Mouse (Mus musculus): ENCODE results near the gene Hid1. TPM values are rescaled to one million over a fixed set of nuclear protein-coding genes. Genes with fewer than 3 reads are reported as not detected.

Gene Hid1
- total RNA-seq, 1 experiment: 2.4 TPM

GRCm38 (mm10) chr11:115370368-115370767 lies 2.8 kb upstream of the Hid1 start:
- Histone ChIP-seq H3K27ac (ENCODE audit: insufficient read depth, low read depth, low read length, poor library complexity, severe bottlenecking) (no peak overlapping the region), H3K9me3 (ENCODE audit: control insufficient read depth, insufficient read depth, low read depth, low read length) (no peaks in the 10 kb centered on the region), H3K36me3 (ENCODE audit: control insufficient read depth, insufficient read depth, low read length, poor library complexity, severe bottlenecking) (no peaks in the 10 kb centered on the region), H3K9ac (ENCODE audit: insufficient read depth, low read depth, low read length, poor library complexity, severe bottlenecking) (no peak overlapping the region), H3K4me1 (ENCODE audit: control insufficient read depth in 2 of 2, insufficient read depth in 2 of 2, low read length in 2 of 2, poor library complexity in 1 of 2) (peaks cover 0 to 4% of the 10 kb centered on the region in 2 experiments; a peak in 1 of 4 replicates), H3K4me3 (ENCODE audit: insufficient read depth in 1 of 2, low read depth in 1 of 2, low read length in 2 of 2, poor library complexity in 1 of 2, severe bottlenecking in 1 of 2) (no peak overlapping the region)
- in situ Hi-C loops (cut with MboI; ENCODE audit: low sequenced_read_pairs in 2 of 2, unreplicated experiment in 2 of 2): no loop called here
- DNase-seq (ENCODE audit: low read depth, low spot score): no peak
- TF ChIP-seq CHD2 (IDR thresholded peaks at IDR 0.05; ENCODE audit: low read depth, low read length) (no peak), MAFK (IDR thresholded peaks at IDR 0.05; ENCODE audit: insufficient read depth, low read depth, low read length) (no peak), HCFC1 (IDR thresholded peaks at IDR 0.05; ENCODE audit: borderline replicate concordance, insufficient read depth, low read length) (no peak), ZNF384 (IDR thresholded peaks at IDR 0.05; ENCODE audit: low read depth, low read length) (no peak), ZC3H11A (IDR thresholded peaks at IDR 0.05; ENCODE audit: borderline replicate concordance, low read depth, low read length) (no peak)

GRCm38 (mm10) chr11:115366706-115367394 lies 706 bp downstream of the Hid1 start:
- Histone ChIP-seq H3K4me3 (ENCODE audit: insufficient read depth in 1 of 2, low read depth in 1 of 2, low read length in 2 of 2, poor library complexity in 1 of 2, severe bottlenecking in 1 of 2) (peak overlapping the region; percentile 69 to 79), H3K4me1 (ENCODE audit: control insufficient read depth in 2 of 2, insufficient read depth in 2 of 2, low read length in 2 of 2, poor library complexity in 1 of 2) (0 out of 4 replicates have a peak, but pooled peaks cover 0 to 2% of the 10 kb centered on the region in 2 experiments), H3K9me3 (ENCODE audit: control insufficient read depth, insufficient read depth, low read depth, low read length) (no peaks in the 10 kb centered on the region), H3K9ac (ENCODE audit: insufficient read depth, low read depth, low read length, poor library complexity, severe bottlenecking) (peak overlapping the region; percentile 37), H3K36me3 (ENCODE audit: control insufficient read depth, insufficient read depth, low read length, poor library complexity, severe bottlenecking) (no peaks in the 10 kb centered on the region), H3K27ac (ENCODE audit: insufficient read depth, low read depth, low read length, poor library complexity, severe bottlenecking) (no peak overlapping the region)
- TF ChIP-seq MAFK (IDR thresholded peaks at IDR 0.05; ENCODE audit: insufficient read depth, low read depth, low read length): no peak
- TF ChIP-seq ZC3H11A (IDR thresholded peaks at IDR 0.05; ENCODE audit: borderline replicate concordance, low read depth, low read length): no peak
- no peak for TF ChIP-seq ZNF384 (IDR thresholded peaks at IDR 0.05; ENCODE audit: low read depth, low read length)
- TF ChIP-seq HCFC1 (IDR thresholded peaks at IDR 0.05; ENCODE audit: borderline replicate concordance, insufficient read depth, low read length): no peak
- TF ChIP-seq CHD2 (IDR thresholded peaks at IDR 0.05; ENCODE audit: low read depth, low read length): no peak
- DNase-seq (ENCODE audit: low read depth, low spot score): no peak
- in situ Hi-C loops (cut with MboI; ENCODE audit: low sequenced_read_pairs in 2 of 2, unreplicated experiment in 2 of 2): no loop called here

- DNase-seq (ENCODE audit: low read depth, low spot score): no peak
- no peak overlapping the region for H3K4me3 ChIP-seq (ENCODE audit: insufficient read depth in 1 of 2, low read depth in 1 of 2, low read length in 2 of 2, poor library complexity in 1 of 2, severe bottlenecking in 1 of 2)
Measured at GRCm38 (mm10) chr11:115366039-115366705, 1.4 kb downstream of the Hid1 start.

GRCm38 (mm10) chr11:115364136-115364535 lies 3.4 kb downstream of the Hid1 start:
- no peak for DNase-seq (ENCODE audit: low read depth, low spot score)
- Histone ChIP-seq H3K36me3 (ENCODE audit: control insufficient read depth, insufficient read depth, low read length, poor library complexity, severe bottlenecking) (no peaks in the 10 kb centered on the region), H3K9ac (ENCODE audit: insufficient read depth, low read depth, low read length, poor library complexity, severe bottlenecking) (no peak overlapping the region), H3K4me3 (ENCODE audit: insufficient read depth in 1 of 2, low read depth in 1 of 2, low read length in 2 of 2, poor library complexity in 1 of 2, severe bottlenecking in 1 of 2) (no peak overlapping the region), H3K4me1 (ENCODE audit: control insufficient read depth in 2 of 2, insufficient read depth in 2 of 2, low read length in 2 of 2, poor library complexity in 1 of 2) (peaks cover 0 to 6% of the 10 kb centered on the region in 2 experiments; a peak in 1 of 4 replicates), H3K27ac (ENCODE audit: insufficient read depth, low read depth, low read length, poor library complexity, severe bottlenecking) (no peak overlapping the region), H3K9me3 (ENCODE audit: control insufficient read depth, insufficient read depth, low read depth, low read length) (no peaks in the 10 kb centered on the region)
- TF ChIP-seq MAFK (IDR thresholded peaks at IDR 0.05; ENCODE audit: insufficient read depth, low read depth, low read length) (no peak), ZNF384 (IDR thresholded peaks at IDR 0.05; ENCODE audit: low read depth, low read length) (no peak), ZC3H11A (IDR thresholded peaks at IDR 0.05; ENCODE audit: borderline replicate concordance, low read depth, low read length) (no peak), CHD2 (IDR thresholded peaks at IDR 0.05; ENCODE audit: low read depth, low read length) (no peak), HCFC1 (IDR thresholded peaks at IDR 0.05; ENCODE audit: borderline replicate concordance, insufficient read depth, low read length) (no peak)
- in situ Hi-C loops (cut with MboI; ENCODE audit: low sequenced_read_pairs in 2 of 2, unreplicated experiment in 2 of 2): no loop called here

More at GRCm38 (mm10) chr11:115366039-115366705, 1.4 kb downstream of the Hid1 start:
- Histone ChIP-seq H3K27ac (ENCODE audit: insufficient read depth, low read depth, low read length, poor library complexity, severe bottlenecking) (no peak overlapping the region), H3K36me3 (ENCODE audit: control insufficient read depth, insufficient read depth, low read length, poor library complexity, severe bottlenecking) (no peaks in the 10 kb centered on the region), H3K9ac (ENCODE audit: insufficient read depth, low read depth, low read length, poor library complexity, severe bottlenecking) (no peak overlapping the region), H3K4me1 (ENCODE audit: control insufficient read depth in 2 of 2, insufficient read depth in 2 of 2, low read length in 2 of 2, poor library complexity in 1 of 2) (0 out of 4 replicates have a peak, but pooled peaks cover 0 to 2% of the 10 kb centered on the region in 2 experiments), H3K9me3 (ENCODE audit: control insufficient read depth, insufficient read depth, low read depth, low read length) (no peaks in the 10 kb centered on the region)
- in situ Hi-C loops (cut with MboI; ENCODE audit: low sequenced_read_pairs in 2 of 2, unreplicated experiment in 2 of 2): no loop called here
- no peak for TF ChIP-seq HCFC1 (IDR thresholded peaks at IDR 0.05; ENCODE audit: borderline replicate concordance, insufficient read depth, low read length)
- TF ChIP-seq ZNF384 (IDR thresholded peaks at IDR 0.05; ENCODE audit: low read depth, low read length): no peak
- TF ChIP-seq ZC3H11A (IDR thresholded peaks at IDR 0.05; ENCODE audit: borderline replicate concordance, low read depth, low read length): no peak
- TF ChIP-seq MAFK (IDR thresholded peaks at IDR 0.05; ENCODE audit: insufficient read depth, low read depth, low read length): no peak
